Mouse (Mus musculus): ENCODE data around the gene Soga1. TPM values are rescaled to one million over a fixed set of nuclear protein-coding genes. Genes with fewer than 3 reads are reported as not detected.

Gene Soga1
- polyA plus RNA-seq, 1 experiment from 2014 or later = 4.0 TPM

DNA sequence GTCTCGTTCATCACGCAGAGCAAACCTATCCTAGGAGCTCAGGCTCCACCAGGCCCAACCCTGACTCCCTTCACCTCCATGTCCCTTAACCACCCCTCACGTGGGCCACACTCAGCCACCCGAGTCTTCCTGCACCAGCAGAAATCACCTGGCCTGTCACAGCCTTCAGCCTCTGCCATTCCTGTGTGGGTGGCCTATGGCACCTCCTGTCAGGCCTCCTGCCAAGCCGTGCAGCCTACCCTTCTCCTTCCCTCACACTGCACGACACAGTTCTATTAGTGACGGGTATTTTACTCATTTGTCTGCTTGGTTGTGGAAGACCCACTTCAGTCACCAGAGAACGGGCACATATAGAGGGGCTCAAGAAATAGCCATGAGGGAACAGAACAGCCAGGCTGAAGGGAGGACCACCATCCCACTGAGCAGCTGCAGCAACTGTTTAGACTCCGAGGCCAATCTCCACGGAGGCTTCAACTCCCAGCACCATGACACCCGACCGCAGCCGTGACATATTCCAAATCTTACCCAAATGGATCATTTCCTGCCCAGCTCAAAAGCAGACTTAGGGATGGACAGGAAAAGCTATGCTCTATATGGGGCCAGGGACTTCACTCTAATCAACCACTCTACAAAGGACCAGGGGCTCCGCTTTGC is 10.2 kb downstream of the Soga1 start:
- Histone ChIP-seq H3K36me3 (peaks cover 67% of the 10 kb centered on the region), H3K4me1 (replicated peaks) (peaks cover 86% of the 10 kb centered on the region), H3K27ac (peak overlapping the region; percentile 73), H3K4me3 (no peak overlapping the region), H3K9me3 (no peaks in the 10 kb centered on the region), H3K27me3 (ENCODE audit: insufficient read depth, poor library complexity, severe bottlenecking) (no peaks in the 10 kb centered on the region)
- 82% methylated on average over 14 of the region's 14 CpGs for WGBS
- DNase-seq (ENCODE audit: low spot score) = no peak

DNA sequence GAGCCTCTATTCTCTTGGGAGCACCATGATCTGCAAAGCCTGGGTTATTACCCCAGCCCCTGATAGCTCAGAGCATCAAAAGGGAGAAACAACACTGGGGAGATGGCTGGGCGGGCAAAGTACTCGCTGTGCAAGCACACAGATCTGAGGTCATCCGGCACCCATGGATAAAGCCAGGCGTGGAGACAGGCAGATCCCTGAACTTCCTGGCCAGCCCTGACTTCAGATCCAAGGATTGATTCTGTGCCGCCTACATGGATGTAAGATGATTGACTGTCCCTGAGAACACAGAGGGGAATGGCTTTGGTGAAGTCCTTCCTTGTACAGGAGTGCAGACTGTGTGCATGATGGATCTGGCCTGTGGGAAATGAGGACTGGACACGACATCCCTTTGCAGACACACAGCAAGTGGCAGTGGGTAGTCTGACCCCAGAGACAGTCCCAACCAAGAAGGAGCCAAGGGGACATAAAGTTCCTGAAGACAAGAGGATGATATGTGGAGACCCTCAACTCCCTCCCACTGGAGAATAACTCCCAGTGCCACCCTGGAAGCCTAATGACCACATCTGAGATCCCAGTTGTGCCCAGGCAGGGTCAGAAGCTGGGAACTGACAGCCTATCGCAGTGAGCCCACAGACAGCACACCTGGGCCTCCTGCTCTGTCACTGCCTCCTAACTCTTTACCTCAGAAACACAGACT is 12.2 kb downstream of the Soga1 start:
- Histone ChIP-seq H3K27me3 (ENCODE audit: insufficient read depth, poor library complexity, severe bottlenecking) (no peaks in the 10 kb centered on the region), H3K4me3 (no peak overlapping the region), H3K9me3 (no peaks in the 10 kb centered on the region), H3K36me3 (peaks cover 57% of the 10 kb centered on the region), H3K27ac (0 out of 2 replicates have a peak overlapping the region, but pooled peaks have one; percentile 5), H3K4me1 (replicated peaks) (peaks cover 83% of the 10 kb centered on the region)
- DNase-seq (ENCODE audit: low spot score) = no peak
- WGBS = 88% methylated on average over 7 of the region's 7 CpGs

DNA sequence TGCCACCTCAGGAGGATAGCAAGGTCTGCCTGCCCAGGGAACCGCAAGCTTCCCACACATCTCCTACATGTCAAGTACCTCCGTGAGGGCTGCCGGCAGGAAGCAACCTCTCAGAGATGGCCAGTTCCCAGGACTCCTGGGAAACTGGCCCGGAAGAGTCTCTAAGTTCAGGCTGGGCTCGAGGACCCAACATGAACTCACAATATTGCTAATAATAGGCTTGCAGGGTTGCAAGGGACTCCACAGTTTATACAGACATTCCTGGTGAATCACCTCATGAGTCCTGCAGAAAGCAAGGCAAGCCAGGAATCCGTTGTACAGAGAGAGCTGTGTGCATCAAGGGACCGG is 13.2 kb downstream of the Soga1 start:
- H3K27ac ChIP-seq = peak overlapping the region; percentile 19; the same call in 1 of the 2 replicates
- no peaks in the 10 kb centered on the region for H3K9me3 ChIP-seq
- H3K36me3 ChIP-seq = peaks cover 58% of the 10 kb centered on the region
- DNase-seq (ENCODE audit: low spot score) = no peak
- 77% methylated on average over 7 of the region's 7 CpGs for WGBS
- no peak overlapping the region for H3K4me3 ChIP-seq
- no peaks in the 10 kb centered on the region for H3K27me3 ChIP-seq (ENCODE audit: insufficient read depth, poor library complexity, severe bottlenecking)
- peaks cover 79% of the 10 kb centered on the region for H3K4me1 ChIP-seq (replicated peaks)

DNA sequence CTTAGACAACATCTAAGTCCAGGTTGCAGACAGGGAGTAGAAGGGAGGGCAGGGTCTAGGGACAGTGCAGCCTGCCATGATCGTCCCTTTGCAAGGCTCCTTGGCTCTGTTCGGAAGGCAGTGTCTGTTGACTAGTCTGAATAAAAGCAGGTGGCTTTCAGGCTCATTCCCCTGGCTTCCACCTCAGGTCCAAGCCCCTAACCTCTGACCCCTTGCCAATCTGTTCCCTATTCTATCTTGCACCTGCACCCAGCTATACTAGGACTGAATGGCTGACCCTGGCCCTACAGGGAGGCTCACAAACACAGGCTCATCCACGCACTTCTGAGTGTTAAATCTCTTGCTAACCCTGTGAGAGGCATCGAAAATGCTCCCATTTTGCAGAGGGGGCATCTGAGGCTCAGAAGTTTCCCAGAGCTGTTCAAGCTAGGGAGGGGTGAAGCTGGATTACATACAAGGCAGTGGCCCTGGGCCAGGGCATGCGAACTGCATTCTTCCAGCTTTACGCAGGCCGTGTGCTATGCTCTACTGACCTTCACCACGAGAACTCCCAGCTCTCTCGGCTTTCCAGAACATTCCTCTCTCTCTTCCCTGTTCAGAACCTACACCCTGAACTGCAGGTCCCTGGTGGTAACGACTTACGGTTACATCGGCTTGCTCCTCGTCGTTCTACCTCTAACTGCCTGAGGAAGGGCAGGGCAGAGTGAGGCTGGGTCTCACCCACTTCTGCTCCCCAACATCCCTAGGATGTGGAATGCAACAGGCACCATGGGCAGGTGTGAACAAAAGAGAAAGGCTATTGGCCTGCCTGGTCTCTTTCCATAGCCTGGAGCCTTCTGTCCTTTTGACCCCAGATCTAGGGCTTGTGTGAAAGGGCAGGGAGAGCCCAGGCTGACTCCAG is 13.8 kb downstream of the Soga1 start:
- DNase-seq (ENCODE audit: low spot score) = no peak
- Histone ChIP-seq H3K4me1 (replicated peaks) (peaks cover 74% of the 10 kb centered on the region), H3K4me3 (no peak overlapping the region), H3K27me3 (ENCODE audit: insufficient read depth, poor library complexity, severe bottlenecking) (no peaks in the 10 kb centered on the region), H3K27ac (peak overlapping the region; percentile 69; the same call in 1 of the 2 replicates), H3K9me3 (no peaks in the 10 kb centered on the region), H3K36me3 (peaks cover 58% of the 10 kb centered on the region)
- 85% methylated on average over 14 of the region's 14 CpGs for WGBS

DNA sequence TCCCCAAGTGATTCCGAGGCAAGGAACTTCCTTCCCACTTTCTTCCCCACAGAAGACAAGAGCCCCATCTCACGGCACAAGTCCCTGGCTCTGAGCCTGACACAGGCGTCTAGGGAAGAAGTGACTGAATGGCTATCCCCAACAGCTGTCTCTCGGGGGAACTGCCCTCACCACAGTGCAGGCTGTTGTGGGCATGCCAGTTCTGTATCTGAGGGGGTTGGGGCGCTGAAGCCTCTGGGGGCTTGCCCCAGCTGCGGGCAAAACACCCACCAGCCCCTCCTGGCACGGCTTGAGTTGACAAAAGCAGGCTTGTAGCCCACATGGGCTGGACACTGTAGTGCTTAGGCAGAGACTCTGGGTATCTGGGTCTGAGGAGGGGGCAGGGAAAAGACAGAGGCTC is 14.9 kb downstream of the Soga1 start:
- peak overlapping the region; percentile 69 for H3K27ac ChIP-seq
- WGBS = 72% methylated on average over 7 of the region's 7 CpGs
- no peak overlapping the region for H3K4me3 ChIP-seq
- H3K27me3 ChIP-seq (ENCODE audit: insufficient read depth, poor library complexity, severe bottlenecking) = no peaks in the 10 kb centered on the region
- no peaks in the 10 kb centered on the region for H3K9me3 ChIP-seq
- DNase-seq (ENCODE audit: low spot score) = no peak
- H3K4me1 ChIP-seq (replicated peaks) = peaks cover 74% of the 10 kb centered on the region
- peaks cover 58% of the 10 kb centered on the region for H3K36me3 ChIP-seq

DNA sequence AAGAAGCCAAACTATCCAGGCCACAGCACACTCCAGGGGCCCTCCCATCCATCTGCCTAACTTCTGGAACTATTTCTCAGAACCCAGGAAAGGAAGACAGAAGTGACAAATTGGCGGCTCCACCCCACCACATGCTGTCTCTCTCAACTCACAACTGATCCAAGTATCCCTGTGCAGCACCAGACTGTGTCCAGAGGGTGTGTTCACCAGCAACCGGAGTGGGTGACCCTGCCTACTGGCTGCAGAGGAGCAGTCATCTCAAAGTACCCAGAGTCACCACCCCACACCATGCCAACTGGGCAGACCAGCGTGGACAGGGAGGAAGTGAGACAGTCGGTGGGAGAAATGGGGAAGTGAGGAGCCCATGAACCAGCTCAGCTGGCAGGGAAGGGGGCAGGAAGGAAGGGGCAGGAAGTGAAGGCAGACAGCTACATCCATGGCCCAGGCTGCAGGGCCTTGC is 15.8 kb downstream of the Soga1 start:
- peaks cover 66% of the 10 kb centered on the region for H3K36me3 ChIP-seq
- peaks cover 76% of the 10 kb centered on the region for H3K4me1 ChIP-seq (replicated peaks)
- WGBS = 78% methylated on average over 4 of the region's 4 CpGs
- no peak for DNase-seq (ENCODE audit: low spot score)
- peak overlapping the region; percentile 50; the same call in 1 of the 2 replicates for H3K27ac ChIP-seq
- no peaks in the 10 kb centered on the region for H3K27me3 ChIP-seq (ENCODE audit: insufficient read depth, poor library complexity, severe bottlenecking)
- no peak overlapping the region for H3K4me3 ChIP-seq
- H3K9me3 ChIP-seq = no peaks in the 10 kb centered on the region

DNA sequence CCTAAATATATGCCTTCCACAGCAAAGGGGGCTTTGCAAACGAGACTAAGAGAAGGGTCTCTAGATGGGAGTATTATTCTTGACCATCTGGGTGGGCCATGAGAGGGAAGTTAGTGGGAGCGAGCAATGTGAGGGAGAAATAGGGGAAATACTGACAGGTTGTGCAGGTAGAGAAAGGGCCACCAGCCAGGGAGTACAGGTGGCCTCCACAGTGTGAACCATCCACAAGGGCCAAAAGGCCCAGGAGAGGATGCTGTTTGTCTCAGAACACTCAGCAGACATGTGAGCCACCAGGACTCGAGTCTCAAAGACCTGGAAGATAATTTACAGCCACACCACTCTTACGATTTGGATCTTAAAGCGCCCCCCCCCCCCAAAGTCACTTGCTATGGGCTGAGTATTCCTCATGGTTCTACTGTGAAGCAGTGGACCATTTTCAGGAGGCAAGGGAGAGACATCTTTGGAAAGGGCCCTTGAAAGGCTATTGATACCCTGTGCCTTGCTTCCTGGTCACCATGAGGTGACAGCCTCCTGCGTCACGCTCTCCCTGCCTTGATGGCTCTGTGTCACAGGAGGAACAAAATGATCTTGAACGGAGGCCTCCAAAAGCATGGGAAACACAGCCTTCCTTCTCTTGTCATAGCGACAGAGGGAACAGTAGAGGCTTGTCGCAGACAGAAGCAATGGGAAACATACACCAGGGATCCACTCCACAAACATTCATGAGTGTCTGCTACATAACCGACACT is 18.3 kb downstream of the Soga1 start:
- H3K27me3 ChIP-seq (ENCODE audit: insufficient read depth, poor library complexity, severe bottlenecking) = no peaks in the 10 kb centered on the region
- H3K4me1 ChIP-seq (replicated peaks) = peaks cover 71% of the 10 kb centered on the region
- H3K27ac ChIP-seq = no peak overlapping the region
- WGBS = 89% methylated on average over 11 of the region's 11 CpGs
- H3K4me3 ChIP-seq = no peak overlapping the region
- H3K9me3 ChIP-seq = no peaks in the 10 kb centered on the region
- peaks cover 72% of the 10 kb centered on the region for H3K36me3 ChIP-seq
- no peak for DNase-seq (ENCODE audit: low spot score)

DNA sequence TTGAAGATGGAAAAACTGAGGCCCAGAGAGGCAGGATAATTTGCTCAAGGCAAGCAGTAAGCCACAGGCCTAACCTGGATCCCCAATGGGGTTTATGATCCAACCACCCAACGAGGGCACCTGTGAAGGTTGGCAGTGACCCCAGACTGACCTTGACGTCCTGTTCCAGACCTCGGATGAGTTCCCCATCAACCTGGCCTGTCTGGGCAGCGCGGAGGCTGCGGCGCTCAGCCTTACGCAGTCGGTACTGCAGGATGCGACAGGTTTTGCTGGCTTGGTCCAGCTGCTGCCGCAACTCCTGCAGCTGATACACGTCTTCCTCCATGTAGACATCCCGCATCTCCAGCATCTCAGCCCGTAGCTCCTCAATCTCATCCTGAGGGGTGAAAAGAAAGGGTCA is 19.0 kb downstream of the Soga1 start:
- Histone ChIP-seq H3K9me3 (no peaks in the 10 kb centered on the region), H3K27ac (no peak overlapping the region; the same call in 1 of the 2 replicates), H3K4me1 (replicated peaks) (peaks cover 64% of the 10 kb centered on the region), H3K36me3 (peaks cover 74% of the 10 kb centered on the region), H3K27me3 (ENCODE audit: insufficient read depth, poor library complexity, severe bottlenecking) (no peaks in the 10 kb centered on the region), H3K4me3 (no peak overlapping the region)
- WGBS = 94% methylated on average over 14 of the region's 14 CpGs
- DNase-seq (ENCODE audit: low spot score) = no peak

DNA sequence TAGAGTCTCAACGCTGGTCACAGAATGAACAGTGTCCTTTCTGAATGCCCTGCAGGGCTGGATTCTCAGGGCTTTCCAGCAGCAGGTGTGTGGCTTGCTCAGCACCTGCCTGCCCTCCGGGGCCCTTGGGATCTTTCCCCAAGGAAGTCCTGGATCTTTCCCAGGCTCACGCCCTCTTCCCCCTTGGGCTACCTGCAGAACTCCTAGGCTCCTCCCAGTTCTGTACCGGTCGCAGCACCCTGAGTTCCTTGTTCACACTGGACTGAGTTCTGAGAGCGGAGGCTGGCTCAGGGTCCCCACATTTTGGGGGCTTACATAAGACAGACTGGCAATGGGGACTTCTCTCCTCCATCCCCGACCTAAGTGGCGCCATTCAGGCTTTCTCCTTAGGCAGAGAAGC is 19.9 kb downstream of the Soga1 start:
- WGBS = 63% methylated on average over 8 of the region's 8 CpGs
- no peaks in the 10 kb centered on the region for H3K27me3 ChIP-seq (ENCODE audit: insufficient read depth, poor library complexity, severe bottlenecking)
- no peaks in the 10 kb centered on the region for H3K9me3 ChIP-seq
- no peak for DNase-seq (ENCODE audit: low spot score)
- H3K27ac ChIP-seq = peak overlapping the region; percentile 93
- H3K4me1 ChIP-seq (replicated peaks) = peaks cover 55% of the 10 kb centered on the region
- peak overlapping the region; percentile 36; the same call in 1 of the 2 replicates for H3K4me3 ChIP-seq
- H3K36me3 ChIP-seq = peaks cover 77% of the 10 kb centered on the region

DNA sequence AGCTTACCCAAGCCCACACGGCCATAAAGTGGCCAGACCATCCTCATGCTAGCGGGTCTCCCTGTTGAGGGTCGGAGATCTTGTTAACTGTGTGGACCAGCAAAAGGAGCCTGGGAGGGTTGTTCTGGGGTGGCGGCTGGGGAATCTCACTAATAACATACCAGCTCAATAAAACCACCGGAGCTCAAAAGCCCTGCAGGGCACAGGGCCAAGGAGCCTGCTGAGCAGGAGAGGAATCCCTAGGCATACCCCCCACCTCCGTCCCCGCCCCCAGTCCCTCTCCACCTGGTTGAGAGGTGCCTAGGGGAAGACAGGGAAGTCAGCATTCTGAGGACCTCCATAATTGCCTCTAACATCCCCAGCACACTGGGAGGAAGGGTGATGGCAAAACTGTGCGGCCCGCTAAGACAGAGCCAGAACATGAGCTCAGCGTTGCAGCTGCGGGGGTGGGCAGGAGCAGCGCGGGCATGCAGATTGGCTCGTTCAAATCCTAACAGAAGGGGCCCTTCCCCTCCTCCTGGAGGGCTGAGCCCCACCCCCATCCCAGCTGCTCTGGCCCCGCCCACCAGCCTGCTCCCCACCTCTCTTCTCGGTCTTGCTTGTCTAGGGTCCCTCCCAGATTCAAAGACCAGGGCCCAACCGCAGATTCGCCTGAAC is 20.6 kb downstream of the Soga1 start:
- Histone ChIP-seq H3K27ac (peak overlapping the region; percentile 93), H3K36me3 (peaks cover 80% of the 10 kb centered on the region), H3K4me3 (peak overlapping the region; percentile 36), H3K4me1 (replicated peaks) (peaks cover 48% of the 10 kb centered on the region), H3K9me3 (no peaks in the 10 kb centered on the region), H3K27me3 (ENCODE audit: insufficient read depth, poor library complexity, severe bottlenecking) (no peaks in the 10 kb centered on the region)
- DNase-seq (ENCODE audit: low spot score) = peak; percentile 87
- 12% methylated on average over 18 of the region's 18 CpGs for WGBS

DNA sequence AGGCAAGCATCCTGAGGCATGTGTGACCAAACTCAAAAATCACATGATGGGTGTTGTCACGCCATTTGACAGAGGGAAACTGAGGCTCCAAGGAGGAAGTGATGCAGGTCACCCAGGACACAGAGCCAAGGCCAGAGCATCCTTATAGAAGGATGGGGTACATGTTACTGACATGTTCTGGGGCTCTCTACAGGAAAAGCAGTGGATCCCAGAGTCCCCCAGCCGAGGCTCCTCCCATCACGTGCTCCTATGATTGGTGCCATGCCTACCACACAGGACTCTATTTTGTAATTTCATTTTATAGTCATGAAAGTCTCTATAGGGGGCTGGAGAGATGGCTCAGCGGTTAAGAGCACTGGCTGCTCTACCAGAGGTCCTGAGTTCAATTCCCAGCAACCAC is 21.3 kb downstream of the Soga1 start:
- H3K4me1 ChIP-seq (replicated peaks) = peaks cover 41% of the 10 kb centered on the region
- peaks cover 84% of the 10 kb centered on the region for H3K36me3 ChIP-seq
- 87% methylated on average over 4 of the region's 4 CpGs for WGBS
- peak overlapping the region; percentile 93 for H3K27ac ChIP-seq
- H3K4me3 ChIP-seq = no peak overlapping the region
- no peaks in the 10 kb centered on the region for H3K9me3 ChIP-seq
- DNase-seq (ENCODE audit: low spot score) = no peak
- H3K27me3 ChIP-seq (ENCODE audit: insufficient read depth, poor library complexity, severe bottlenecking) = no peaks in the 10 kb centered on the region

DNA sequence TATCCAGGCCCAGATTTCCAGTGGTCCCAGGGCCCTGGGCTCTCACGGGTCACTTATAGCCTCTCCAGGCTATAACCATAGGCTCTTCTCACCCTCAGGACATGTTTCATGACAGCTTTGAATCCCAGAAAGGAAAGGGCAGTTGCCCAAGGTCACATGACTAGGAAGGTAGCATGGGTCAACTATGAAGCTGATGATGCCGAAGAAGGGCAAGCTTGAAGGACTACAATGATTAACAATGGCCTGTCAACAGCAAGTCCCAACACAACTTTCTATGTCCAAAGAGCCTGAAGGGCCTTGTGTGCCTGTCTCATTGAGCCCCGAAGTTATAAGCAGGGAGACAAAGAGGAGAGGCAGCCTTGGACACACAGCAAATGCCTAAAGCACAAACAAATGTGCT is 21.9 kb downstream of the Soga1 start:
- H3K27ac ChIP-seq = 0 out of 2 replicates have a peak overlapping the region, but pooled peaks have one; percentile 93
- no peak overlapping the region for H3K4me3 ChIP-seq
- no peaks in the 10 kb centered on the region for H3K27me3 ChIP-seq (ENCODE audit: insufficient read depth, poor library complexity, severe bottlenecking)
- no peaks in the 10 kb centered on the region for H3K9me3 ChIP-seq
- peaks cover 87% of the 10 kb centered on the region for H3K36me3 ChIP-seq
- H3K4me1 ChIP-seq (replicated peaks) = peaks cover 35% of the 10 kb centered on the region
- 95% methylated on average over 3 of the region's 3 CpGs for WGBS
- DNase-seq (ENCODE audit: low spot score) = no peak
